Mouse (Mus musculus) MEL (cell line): ENCODE results near the gene Supt3. TPM values are rescaled to one million over a fixed set of nuclear protein-coding genes. Genes with fewer than 3 reads are reported as not detected.

Source experiments
- DNase-seq: peaks from one replicate; pipeline ENCODE4 v3.0.0; 2011; ENCODE audit warnings: low read depth, low spot score
- H3K27ac ChIP-seq: 2 replicates; pipeline ENCODE4 v1.5.1; 2012; ENCODE audit warnings: low read depth, mild to moderate bottlenecking, control low read depth, low read length, moderate library complexity; ENCODE audit not compliant: control insufficient read depth
- H3K27me3 ChIP-seq, 2 experiments: fragments of 150-350 bp in 1 of 2; sonication (generic) in 1 of 2; 2 replicates each; pipeline ENCODE4 v1.6.1; 2012; ENCODE audit warnings: low read length in 2 of 2, mild to moderate bottlenecking in 2 of 2, improper control_type of control experiment in 1 of 2, moderate library complexity in 1 of 2; ENCODE audit not compliant: insufficient read depth in 2 of 2, control insufficient read depth in 1 of 2
- H3K36me3 ChIP-seq, 2 experiments: 2 replicates each; pipeline ENCODE4 v1.6.1; 2012 to 2014; ENCODE audit warnings: low read length in 2 of 2, improper control_type of control experiment in 1 of 2, inconsistent platforms in 1 of 2, mild to moderate bottlenecking in 1 of 2; ENCODE audit not compliant: insufficient read depth in 2 of 2, control insufficient read depth in 1 of 2
- H3K4me1 ChIP-seq, 2 experiments: fragments of 150-350 bp in 1 of 2; sonication (generic) in 1 of 2; 2 replicates each; pipeline ENCODE4 v1.6.1; 2012; ENCODE audit warnings: low read length in 2 of 2, improper control_type of control experiment in 1 of 2, mild to moderate bottlenecking in 1 of 2; ENCODE audit not compliant: insufficient read depth in 2 of 2, control insufficient read depth in 1 of 2
- H3K4me3 ChIP-seq, 2 experiments: fragments of 150-350 bp in 1 of 2; sonication (generic) in 1 of 2; 2 replicates each; pipeline ENCODE4 v1.5.1; 2012; ENCODE audit warnings: low read depth in 2 of 2, low read length in 2 of 2, mild to moderate bottlenecking in 2 of 2, moderate library complexity in 2 of 2, control low read depth in 1 of 2, improper control_type of control experiment in 1 of 2; ENCODE audit not compliant: control insufficient read depth in 1 of 2, insufficient read depth in 1 of 2
- H3K79me2 ChIP-seq: 2 replicates; pipeline ENCODE4 v1.6.1; 2012; ENCODE audit warnings: mild to moderate bottlenecking, low read length, moderate library complexity; ENCODE audit not compliant: control insufficient read depth, poor library complexity, insufficient read depth
- H3K9ac ChIP-seq: 2 replicates; pipeline ENCODE4 v1.6.1; 2012; ENCODE audit warnings: low read depth, mild to moderate bottlenecking, control low read depth, low read length, moderate library complexity; ENCODE audit not compliant: control insufficient read depth, poor library complexity, severe bottlenecking
- H3K9me3 ChIP-seq: fragments of 150-350 bp; sonication (generic); replicated peaks from 2 replicates; pipeline ENCODE4 v1.6.1; 2012; ENCODE audit warnings: mild to moderate bottlenecking, low read length, improper control_type of control experiment, moderate library complexity; ENCODE audit not compliant: insufficient read depth
- BHLHE40 ChIP-seq: IDR thresholded peaks from 2 replicates; pipeline ENCODE4 v1.6.1; 2012; ENCODE audit warnings: low read depth, mild to moderate bottlenecking, inconsistent platforms, low read length, improper control_type of control experiment, borderline replicate concordance
- CHD1 ChIP-seq: IDR thresholded peaks from 2 replicates; pipeline ENCODE4 v1.6.1; 2012; ENCODE audit warnings: low read depth, mild to moderate bottlenecking, inconsistent platforms, low read length, improper control_type of control experiment
- CHD2 ChIP-seq: IDR thresholded peaks from 2 replicates; pipeline ENCODE4 v1.6.1; 2011; ENCODE audit warnings: low read length, improper control_type of control experiment
- CTCF ChIP-seq, 3 experiments: IDR thresholded peaks in 2 of 3; conservative IDR thresholded peaks in 1 of 3; 2 replicates each; pipeline ENCODE4 v1.5.1; 2011 to 2012; ENCODE audit warnings: low read length in 3 of 3, low read depth in 2 of 3, mild to moderate bottlenecking in 2 of 3, improper control_type of control experiment in 1 of 3, inconsistent platforms in 1 of 3, mixed read lengths in 1 of 3, moderate library complexity in 1 of 3; ENCODE audit not compliant: control insufficient read depth in 1 of 3, insufficient read depth in 1 of 3, poor library complexity in 1 of 3, severe bottlenecking in 1 of 3
- E2F4 ChIP-seq: IDR thresholded peaks from 2 replicates; pipeline ENCODE4 v1.6.1; 2011; ENCODE audit warnings: low read depth, low read length, improper control_type of control experiment, borderline replicate concordance
- ELF1 ChIP-seq: IDR thresholded peaks from 2 replicates; pipeline ENCODE4 v1.6.1; 2014; ENCODE audit warnings: low read depth, mild to moderate bottlenecking, inconsistent platforms, low read length, improper control_type of control experiment, moderate library complexity
- EP300 ChIP-seq, 2 experiments: IDR thresholded peaks; 2 replicates each; pipeline ENCODE4 v1.6.1; 2011; ENCODE audit warnings: improper control_type of control experiment in 2 of 2, low read length in 2 of 2, low read depth in 1 of 2, mild to moderate bottlenecking in 1 of 2
- GATA1 ChIP-seq: IDR thresholded peaks from 2 replicates; pipeline ENCODE4 v1.6.1; 2011; ENCODE audit warnings: low read depth, low read length, improper control_type of control experiment
- JUND ChIP-seq: IDR thresholded peaks from 2 replicates; pipeline ENCODE4 v1.6.1; 2011; ENCODE audit warnings: low read depth, mild to moderate bottlenecking, improper control_type of control experiment, low read length
- MAX ChIP-seq: IDR thresholded peaks from 2 replicates; pipeline ENCODE4 v1.6.1; 2011; ENCODE audit warnings: low read length, improper control_type of control experiment
- MXI1 ChIP-seq: IDR thresholded peaks from 2 replicates; pipeline ENCODE4 v1.6.1; 2011; ENCODE audit warnings: mild to moderate bottlenecking, low read depth, low read length, improper control_type of control experiment
- POLR2A ChIP-seq, 2 experiments: IDR thresholded peaks; 2 replicates each; pipeline ENCODE4 v1.6.1; 2011 to 2012; ENCODE audit warnings: low read length in 2 of 2, mild to moderate bottlenecking in 2 of 2, control low read depth in 1 of 2, improper control_type of control experiment in 1 of 2, low read depth in 1 of 2, moderate library complexity in 1 of 2; ENCODE audit not compliant: control insufficient read depth in 1 of 2, insufficient read depth in 1 of 2, poor library complexity in 1 of 2
- POLR2AphosphoS2 ChIP-seq: IDR thresholded peaks from 2 replicates; pipeline ENCODE4 v1.6.1; 2011; ENCODE audit warnings: low read length, improper control_type of control experiment
- RAD21 ChIP-seq: IDR thresholded peaks from 2 replicates; pipeline ENCODE4 v1.6.1; 2011; ENCODE audit warnings: mild to moderate bottlenecking, low read depth, low read length, improper control_type of control experiment
- SIN3A ChIP-seq: IDR thresholded peaks from 2 replicates; pipeline ENCODE4 v1.6.1; 2012; ENCODE audit warnings: low read length, improper control_type of control experiment, inconsistent platforms
- SMC3 ChIP-seq: IDR thresholded peaks from 2 replicates; pipeline ENCODE4 v1.6.1; 2011; ENCODE audit warnings: low read depth, low read length, improper control_type of control experiment
- TAL1 ChIP-seq: IDR thresholded peaks from 2 replicates; pipeline ENCODE4 v1.6.1; 2012; ENCODE audit warnings: mild to moderate bottlenecking, inconsistent platforms, low read length, moderate library complexity, mixed read lengths
- TCF12 ChIP-seq: IDR thresholded peaks from 2 replicates; pipeline ENCODE4 v1.6.1; 2014; ENCODE audit warnings: low read depth, mild to moderate bottlenecking, inconsistent platforms, low read length, improper control_type of control experiment, moderate library complexity
- USF2 ChIP-seq, 2 experiments: IDR thresholded peaks; 2 replicates each; pipeline ENCODE4 v1.6.1; 2011 to 2012; ENCODE audit warnings: improper control_type of control experiment in 2 of 2, low read length in 2 of 2, borderline replicate concordance in 1 of 2, inconsistent platforms in 1 of 2, low read depth in 1 of 2, mild to moderate bottlenecking in 1 of 2; ENCODE audit not compliant: insufficient read depth in 1 of 2
- ZC3H11A ChIP-seq: IDR thresholded peaks from 2 replicates; pipeline ENCODE4 v1.6.1; 2012; ENCODE audit warnings: low read depth, mild to moderate bottlenecking, inconsistent platforms, low read length, improper control_type of control experiment
- ZKSCAN1 ChIP-seq: IDR thresholded peaks from 2 replicates; pipeline ENCODE4 v1.6.1; 2012; ENCODE audit warnings: low read depth, mild to moderate bottlenecking, inconsistent platforms, low read length, improper control_type of control experiment, moderate library complexity
- ZMIZ1 ChIP-seq: IDR thresholded peaks from 2 replicates; pipeline ENCODE4 v1.6.1; 2012; ENCODE audit warnings: low read depth, mild to moderate bottlenecking, inconsistent platforms, low read length, improper control_type of control experiment, moderate library complexity
- ZNF384 ChIP-seq: IDR thresholded peaks from 2 replicates; pipeline ENCODE4 v1.6.1; 2012; ENCODE audit warnings: low read depth, mild to moderate bottlenecking, inconsistent platforms, low read length, improper control_type of control experiment
- polyA plus RNA-seq, 2 experiments: library from polyadenylated mRNA; stranded (reverse) in 1 of 2; unstranded in 1 of 2; fragments of >175 nt in 1 of 2; fragments of >200 nt in 1 of 2; gene quantifications; 2 replicates each; pipeline versions ENCODE4 v1.2.1 to v1.2.4; 2012; ENCODE audit warnings: low replicate concordance in 2 of 2, low read depth in 1 of 2; ENCODE audit not compliant: insufficient read length in 2 of 2, insufficient read depth in 1 of 2, missing spikeins in 1 of 2
- total RNA-seq: library from RNA; depleted of rRNA; stranded (reverse); fragments of 300-350 nt; gene quantifications from 2 replicates; pipeline ENCODE4 v1.2.3, GENCODE M21; 2012

The Supt3 gene
- total and polyA plus RNA-seq, 3 experiments, result 7.0 to 28.6 TPM; not detected in 1

GRCm38 (mm10) chr17:45151312-45151929 lies 374.5 kb downstream of the Supt3 start:
- Histone ChIP-seq H3K9ac (no peak overlapping the region), H3K9me3 (no peaks in the 10 kb centered on the region), H3K79me2 (no peaks in the 10 kb centered on the region), H3K27me3 (no peaks in the 10 kb centered on the region), H3K36me3 (no peaks in the 10 kb centered on the region), H3K27ac (no peak overlapping the region), H3K4me3 (no peak overlapping the region), H3K4me1 (no peaks in the 10 kb centered on the region)
- TF ChIP-seq MAX, result no peak
- no peak for TF ChIP-seq EP300 (IDR thresholded peaks at IDR 0.05; ENCODE audit: low read depth in 1 of 2, low read length in 2 of 2)
- TF ChIP-seq USF2 (IDR thresholded peaks at IDR 0.05; ENCODE audit: borderline replicate concordance in 1 of 2, insufficient read depth in 1 of 2, low read depth in 1 of 2, low read length in 2 of 2), result no peak
- no peak for TF ChIP-seq ZNF384
- TF ChIP-seq CTCF (IDR thresholded peaks at IDR 0.05 in 2 of 3, conservative IDR thresholded peaks at IDR 0.05 in 1 of 3; ENCODE audit: control insufficient read depth in 1 of 3, insufficient read depth in 1 of 3, low read depth in 2 of 3, low read length in 3 of 3, poor library complexity in 1 of 3, severe bottlenecking in 1 of 3), result no peak
- no peak for TF ChIP-seq CHD1
- TF ChIP-seq BHLHE40, result no peak
- TF ChIP-seq TCF12, result no peak
- TF ChIP-seq SMC3, result no peak
- no peak for TF ChIP-seq GATA1
- no peak for TF ChIP-seq ZKSCAN1
- DNase-seq, result no peak

DNA sequence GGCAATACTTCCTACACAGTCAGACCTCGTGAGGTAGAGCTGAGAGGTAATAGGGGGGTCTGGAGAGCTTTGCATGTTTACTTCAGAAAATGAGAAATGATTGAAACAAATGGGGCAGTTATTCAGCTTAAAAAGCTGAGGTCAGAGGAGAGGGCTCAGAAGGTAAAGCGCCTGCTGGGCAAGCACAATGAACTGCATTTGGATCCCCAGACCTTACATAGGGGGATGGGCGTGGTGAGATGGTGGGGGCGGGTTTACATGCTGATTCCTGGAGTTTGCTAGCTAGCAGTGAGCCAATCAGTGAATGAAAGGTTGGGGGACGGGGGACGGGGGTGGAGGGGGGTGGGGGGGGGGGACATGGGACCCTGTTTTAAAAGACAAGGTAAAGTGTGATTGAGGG lies 376.8 kb downstream of the Supt3 start:
- DNase-seq, result no peak
- Histone ChIP-seq H3K4me3 (no peak overlapping the region), H3K4me1 (no peaks in the 10 kb centered on the region), H3K9me3 (no peaks in the 10 kb centered on the region), H3K27ac (no peak overlapping the region), H3K27me3 (no peaks in the 10 kb centered on the region), H3K79me2 (no peaks in the 10 kb centered on the region), H3K9ac (no peak overlapping the region), H3K36me3 (no peaks in the 10 kb centered on the region)
- TF ChIP-seq ZC3H11A (no peak), SIN3A (no peak), CHD2 (no peak), USF2 (IDR thresholded peaks at IDR 0.05; ENCODE audit: borderline replicate concordance in 1 of 2, insufficient read depth in 1 of 2, low read depth in 1 of 2, low read length in 2 of 2) (no peak), E2F4 (no peak), TAL1 (no peak), SMC3 (no peak), MXI1 (no peak), ELF1 (no peak), JUND (no peak), RAD21 (no peak), POLR2AphosphoS2 (no peak), ZMIZ1 (no peak), POLR2A (IDR thresholded peaks at IDR 0.05; ENCODE audit: control insufficient read depth in 1 of 2, insufficient read depth in 1 of 2, low read depth in 1 of 2, low read length in 2 of 2, poor library complexity in 1 of 2) (no peak)
